Mouse (Mus musculus) CD8-positive naive resting alpha-beta T cell, adult 57 days (primary cell): ENCODE data around the gene Tor1aip1. TPM values are rescaled to one million over a fixed set of nuclear protein-coding genes. Genes with fewer than 3 reads are reported as not detected.

Source experiments
- total RNA-seq: library from RNA; stranded (reverse); gene quantifications from one replicate; pipeline ENCODE4 v1.2.4, GENCODE M21; 2023

Tor1aip1 gene
- total RNA-seq: 88.3 TPM

GRCm38 (mm10) chr1:156035930-156036737 lies at the start of gene Tor1aip1:
TSS of gene Tor1aip1 (minus strand) at chr1:156036480.

GRCm38 (mm10) chr1:156035269-156035929 lies 881 bp downstream of the Tor1aip1 start, which contains the start of gene Tor1aip2:
TSS of gene Tor1aip2 (plus strand) at chr1:156035403.

GRCm38 (mm10) chr1:155973068-155973718 lies 63.1 kb downstream of the Tor1aip1 start, which contains the start of gene Cep350:
TSS of gene Cep350 (minus strand) at chr1:155973255.

Other genes starting within 250 kb of the Tor1aip1 start
- gene Qsox1, start 223.6 kb downstream of the Tor1aip1 start, total RNA-seq: 42.1 TPM
- gene Cep350, start 63.2 kb downstream of the Tor1aip1 start, total RNA-seq: 72.8 TPM
- gene Tor1aip2, start 1.1 kb downstream of the Tor1aip1 start, total RNA-seq: 87.5 TPM
- not detected for gene Fam163a, start 168.5 kb upstream of the Tor1aip1 start, total RNA-seq